Mouse (Mus musculus): ENCODE measurements at regions not wholly inside any gene's neighbourhood (a gene's known extent, or its start where the extent isn't known, plus 50 kb on each side); places are given as distances from the start of the nearest gene placed in this dataset.
A peak's percentile ranks its signal among the peaks of the same experiment; 100 is the strongest.

DNA sequence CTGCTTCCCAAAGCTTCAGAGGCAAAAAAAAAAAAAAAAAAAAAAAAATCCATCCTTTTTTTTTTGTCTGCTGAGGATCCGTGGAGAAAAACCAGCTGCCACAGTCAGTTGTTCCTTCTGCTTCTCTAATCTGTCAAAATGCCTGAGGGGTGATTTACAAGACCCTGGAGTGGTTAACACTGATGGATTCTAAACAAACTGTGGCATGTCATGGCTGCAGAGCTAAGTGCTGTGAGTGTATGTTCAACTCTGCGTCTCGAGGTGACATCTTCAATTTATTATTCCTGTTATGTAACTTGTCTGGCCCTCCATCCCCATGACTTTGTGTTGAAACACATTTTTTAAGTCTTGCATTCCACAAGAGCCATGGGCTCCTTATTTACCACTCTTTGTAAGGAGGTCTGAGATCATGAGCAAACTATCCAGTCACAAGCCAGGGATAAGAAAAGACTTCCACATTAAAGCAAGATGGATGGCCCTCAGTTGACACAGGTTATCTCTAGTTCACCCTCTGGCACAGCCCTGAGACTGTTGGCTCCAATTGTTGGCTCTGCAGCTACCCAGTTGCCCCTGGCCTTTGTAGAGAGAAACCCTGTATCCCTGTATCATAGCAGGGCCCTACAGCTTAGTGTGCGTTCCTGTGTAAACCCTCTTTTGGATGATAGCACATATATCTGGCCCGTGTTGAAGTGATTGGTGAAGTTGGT, 153.6 kb downstream of the Thbs2 start:
- DNase-seq (ENCODE audit: extremely low read depth, low read depth) = no peak

GRCm38 (mm10) chr17:14539651-14540050, 154.4 kb downstream of the Thbs2 start:
- DNase-seq (ENCODE audit: extremely low read depth, low read depth) = no peak

GRCm38 (mm10) chr17:14539191-14539590, 154.8 kb downstream of the Thbs2 start:
- no peak for DNase-seq (ENCODE audit: extremely low read depth, low read depth)

DNA sequence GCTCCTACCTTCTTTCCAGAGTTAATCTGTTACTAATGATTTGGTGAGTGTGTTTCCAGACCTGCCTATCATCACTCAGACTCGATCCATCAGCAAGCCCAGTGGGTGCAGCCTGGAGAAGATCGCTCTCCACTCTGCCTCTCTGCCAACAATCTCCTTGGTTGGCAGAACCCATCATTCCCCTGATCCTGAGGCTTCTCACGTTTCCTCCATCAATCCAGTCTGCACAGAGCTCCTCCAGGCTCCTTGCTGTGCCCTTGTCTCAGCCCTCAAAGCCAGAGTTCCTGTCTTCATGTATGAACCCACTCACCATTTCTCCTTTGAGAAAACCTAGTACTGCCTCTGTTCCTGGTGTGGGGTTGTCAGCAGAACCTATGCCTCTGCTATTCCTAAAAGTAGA, 155.5 kb downstream of the Thbs2 start:
- DNase-seq (ENCODE audit: extremely low read depth, low read depth) = no peak

GRCm38 (mm10) chr17:14532979-14533314, 161.1 kb downstream of the Thbs2 start:
- no peak for DNase-seq (ENCODE audit: extremely low read depth, low read depth)

- no peak for DNase-seq (ENCODE audit: extremely low read depth, low read depth)
Observed at GRCm38 (mm10) chr17:14532298-14532978, 161.6 kb downstream of the Thbs2 start.

GRCm38 (mm10) chr17:14531796-14532195, 162.2 kb downstream of the Thbs2 start:
- DNase-seq (ENCODE audit: extremely low read depth, low read depth) = no peak

DNA sequence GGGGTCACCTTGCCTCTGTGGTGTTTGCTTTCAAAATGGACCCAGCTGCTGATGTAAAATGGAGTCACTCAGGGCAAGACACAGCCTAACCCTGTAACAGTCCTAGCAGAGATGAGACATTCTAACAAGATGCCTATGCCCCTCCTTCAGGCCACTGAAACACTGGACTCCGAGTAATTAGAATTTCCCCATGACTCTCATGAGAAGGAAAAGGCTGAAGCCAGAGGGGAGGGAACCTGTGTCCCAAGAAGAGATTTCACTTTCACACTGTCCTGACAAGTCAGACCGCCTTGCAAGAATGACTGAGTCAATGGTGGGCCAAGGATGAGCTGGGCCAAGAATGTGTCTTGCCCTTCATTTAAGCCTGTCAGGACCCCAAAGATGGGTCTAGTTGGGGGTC, 166.3 kb downstream of the Thbs2 start:
- no peak for DNase-seq (ENCODE audit: extremely low read depth, low read depth)

DNA sequence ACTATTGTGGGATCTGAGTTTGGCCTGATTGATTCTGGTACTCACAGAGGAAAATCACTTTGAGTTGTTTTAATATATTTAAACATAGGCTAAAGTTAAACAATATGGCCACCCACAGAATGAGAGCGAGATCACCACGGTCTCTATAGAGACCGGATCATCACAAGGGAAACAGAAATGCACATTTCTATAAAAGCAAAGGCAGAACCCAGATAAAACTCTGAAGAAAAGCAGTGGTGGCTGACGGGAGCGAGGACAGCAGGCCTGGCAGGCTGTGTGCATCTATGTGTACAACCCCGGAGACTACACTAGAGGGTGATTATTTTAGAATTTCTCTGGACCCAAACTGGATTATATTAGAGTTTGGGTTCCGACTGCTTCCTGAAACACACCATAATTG, 168.8 kb downstream of the Thbs2 start:
- DNase-seq (ENCODE audit: extremely low read depth, low read depth) = no peak

- peak; percentile 25 for DNase-seq (ENCODE audit: extremely low read depth, low read depth)
Observed at GRCm38 (mm10) chr17:14524426-14525236, 169.4 kb downstream of the Thbs2 start.

DNA sequence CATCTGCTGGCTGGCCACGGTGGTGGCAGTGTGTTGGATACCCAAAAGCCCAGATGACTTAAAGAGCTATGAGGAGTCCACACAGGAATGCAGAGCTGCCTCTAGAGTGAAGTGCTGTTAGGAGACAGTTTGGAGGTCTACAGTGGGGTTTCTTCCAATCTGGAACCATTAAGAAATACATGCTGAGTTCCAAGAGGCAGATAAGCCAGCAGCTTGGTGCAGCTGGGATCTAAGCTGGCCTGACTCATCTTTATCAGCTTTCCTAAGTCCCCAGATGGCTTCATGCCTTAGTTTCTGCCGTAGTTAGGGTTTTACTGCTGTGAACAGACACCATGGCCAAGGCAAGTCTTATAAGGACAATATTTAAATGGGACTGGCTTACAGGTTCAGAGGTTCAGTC, 172.0 kb downstream of the Thbs2 start:
- DNase-seq (ENCODE audit: extremely low read depth, low read depth) = no peak

GRCm38 (mm10) chr17:14520565-14520964, 173.5 kb downstream of the Thbs2 start:
- no peak for DNase-seq (ENCODE audit: extremely low read depth, low read depth)

DNA sequence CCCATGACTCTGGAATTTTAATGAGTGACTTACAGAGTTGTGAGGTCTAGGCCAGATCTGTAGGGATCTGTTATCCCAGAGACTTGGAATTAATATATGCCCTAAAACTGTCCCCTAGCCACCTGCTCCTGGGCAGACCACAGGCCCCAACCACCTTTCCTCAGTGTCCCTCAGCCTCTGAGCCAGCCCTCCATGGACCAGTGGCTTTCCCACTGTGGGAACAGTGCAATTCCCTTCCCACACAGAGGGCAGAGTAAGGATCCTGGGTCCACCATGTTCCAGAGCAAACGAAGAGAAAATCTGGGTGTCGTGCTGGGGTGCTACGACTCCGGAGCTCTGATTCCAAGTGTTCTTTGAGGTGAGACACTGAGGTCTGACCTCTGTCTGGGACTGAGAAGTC, 174.7 kb downstream of the Thbs2 start:
- DNase-seq (ENCODE audit: extremely low read depth, low read depth) = no peak

DNA sequence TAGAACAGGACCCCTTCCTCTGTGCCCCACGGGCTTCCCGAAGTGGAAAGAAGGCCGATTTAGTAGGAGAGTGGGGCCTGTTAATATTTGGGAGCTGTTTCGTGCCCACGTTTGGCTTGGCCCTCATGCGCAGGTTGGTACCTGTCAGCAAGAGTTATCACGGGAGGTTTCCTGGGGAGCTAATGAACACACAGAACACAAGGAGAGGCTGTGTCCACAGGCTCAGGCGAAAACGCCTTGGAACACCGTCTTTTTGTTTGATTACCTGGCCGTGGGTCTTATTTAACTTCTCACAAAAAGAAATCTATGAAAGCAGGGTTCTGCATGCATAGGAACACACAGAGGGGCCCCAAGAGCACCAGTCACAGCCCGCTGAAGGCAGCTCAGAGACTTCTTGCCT, 175.8 kb downstream of the Thbs2 start:
- DNase-seq (ENCODE audit: extremely low read depth, low read depth) = no peak

DNA sequence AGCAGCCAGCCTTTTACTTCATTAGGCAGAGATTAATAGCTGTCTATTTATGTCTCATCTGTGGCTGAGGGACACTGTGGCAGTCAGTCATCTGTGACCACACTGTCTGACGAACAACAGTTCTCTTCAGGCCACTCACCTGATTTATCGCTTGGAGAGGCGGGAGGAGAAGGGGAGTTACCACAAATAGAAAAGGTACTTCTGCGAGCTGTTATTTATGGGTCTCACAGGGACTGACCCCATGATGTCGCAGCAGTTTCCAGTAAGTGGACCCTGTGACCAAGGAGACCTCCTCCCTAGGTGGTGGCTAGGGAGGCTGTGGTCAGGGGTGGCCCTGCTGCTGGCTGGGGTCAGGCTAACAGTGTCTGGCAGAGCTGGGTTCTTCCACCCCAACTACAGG, 176.7 kb downstream of the Thbs2 start:
- no peak for DNase-seq (ENCODE audit: extremely low read depth, low read depth)

GRCm38 (mm10) chr17:14516097-14516496, 177.9 kb downstream of the Thbs2 start:
- DNase-seq (ENCODE audit: extremely low read depth, low read depth) = no peak

DNA sequence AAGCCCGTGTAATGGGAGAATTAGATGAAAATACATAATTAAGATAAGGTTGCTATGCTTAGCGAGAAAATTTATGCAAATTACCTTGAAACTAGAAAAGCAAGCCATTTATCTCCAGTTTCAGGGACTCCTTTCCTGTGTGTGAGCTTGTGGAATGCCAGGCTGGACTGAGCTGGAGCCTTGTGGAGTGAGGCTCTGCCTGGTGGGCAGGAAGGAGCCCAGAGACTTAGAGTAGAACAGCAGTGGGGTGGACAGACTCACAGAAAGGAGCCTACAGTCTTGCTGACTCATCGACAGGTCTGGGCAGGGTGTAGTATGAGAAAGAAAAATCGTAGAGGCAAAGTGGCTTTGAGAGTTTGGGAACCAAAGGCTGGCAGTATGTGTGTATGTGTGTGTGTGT, 180.6 kb downstream of the Thbs2 start:
- DNase-seq (ENCODE audit: extremely low read depth, low read depth) = no peak

DNA sequence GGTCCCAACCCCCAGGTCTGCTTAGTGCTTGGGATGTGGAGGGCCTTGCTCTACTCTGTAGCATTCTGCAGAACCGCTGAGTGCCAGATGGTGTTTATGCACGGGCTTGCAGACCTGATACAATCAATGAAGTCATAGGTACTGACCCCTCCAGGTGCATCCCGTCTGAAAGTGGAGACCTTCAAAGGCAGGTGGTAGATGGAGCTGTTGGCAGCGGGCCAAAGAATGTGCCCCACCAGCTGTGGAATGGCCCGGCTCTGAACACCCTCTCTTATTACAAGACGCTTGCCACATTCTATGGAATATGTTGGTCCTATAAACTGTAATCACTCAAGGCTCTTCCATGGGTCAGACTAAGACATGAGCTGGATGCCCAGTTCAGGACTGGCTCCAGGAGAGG, 183.5 kb downstream of the Thbs2 start:
- DNase-seq (ENCODE audit: extremely low read depth, low read depth) = no peak

- DNase-seq (ENCODE audit: extremely low read depth, low read depth) = no peak
Observed at GRCm38 (mm10) chr17:14507111-14507510, 186.9 kb downstream of the Thbs2 start.

- DNase-seq (ENCODE audit: extremely low read depth, low read depth) = no peak
Observed at GRCm38 (mm10) chr17:14506123-14506522, 187.9 kb downstream of the Thbs2 start.

GRCm38 (mm10) chr17:14505415-14505814, 188.6 kb downstream of the Thbs2 start:
- no peak for DNase-seq (ENCODE audit: extremely low read depth, low read depth)

GRCm38 (mm10) chr17:14503670-14504069, 190.4 kb downstream of the Thbs2 start:
- no peak for DNase-seq (ENCODE audit: extremely low read depth, low read depth)
